ENCODE assay signal across 8 mouse cellular contexts in genomic region chr1:36068076-36068475, GRCm38 (mm10). TPM values are rescaled to one million over a fixed set of nuclear protein-coding genes. Genes with fewer than 3 reads are reported as not detected.
DNase-seq lines count a peak whose midpoint lies in the region; ATAC-seq and TF ChIP-seq lines count a peak whose summit lies in the region.

Hs6st1 (plus strand) TSS chr1:36068400.

- H3K4me3 ChIP-seq in ES-Bruce4 (ENCODE audit: low read depth, low read length), result peak within 1 kb of the TSS; percentile 90
- peak within 1 kb of the TSS; percentile 82 for H3K4me3 ChIP-seq in forebrain, embryonic 15.5 days
- peak within 1 kb of the TSS; percentile 61 for H3K4me3 ChIP-seq in lung, adult 2 months (replicated peaks; ENCODE audit: extremely low read depth, low read depth, low read length)

- no peak; the same call in 1 of the 2 replicates for TF ChIP-seq EP300 in ES-Bruce4 (IDR thresholded peaks at IDR 0.05; ENCODE audit: insufficient read depth, low read depth, low read length)

- ATAC-seq in forebrain, embryonic 15.5 days (replicated peaks), result peak; percentile 93
- ATAC-seq in neutrophil, adult 5-6 weeks (ENCODE audit: extremely low read depth, insufficient number of reproducible peaks, low FRiP score, poor library complexity, severe bottlenecking), result peak; percentile 55

- H3K27me3 ChIP-seq in ES-Bruce4 (ENCODE audit: control insufficient read depth, insufficient read depth, low read length, poor library complexity, severe bottlenecking), result no peaks in the 10 kb centered on the region
- no peaks in the 10 kb centered on the region for H3K27me3 ChIP-seq in forebrain, embryonic 15.5 days

- H3K9ac ChIP-seq in ES-Bruce4 (ENCODE audit: low read depth, poor library complexity, severe bottlenecking), result peak within 1 kb of the TSS; percentile 83
- H3K9ac ChIP-seq in forebrain, embryonic 15.5 days (replicated peaks), result peak within 1 kb of the TSS; percentile 71

- DNase-seq in cerebellum, adult 11 months, result peak; percentile 94
- peak; percentile 88 for DNase-seq in heart, postnatal 25 days (ENCODE audit: low spot score)
- DNase-seq in layer of hippocampus, adult 18-20 months (ENCODE audit: low spot score in 2 of 2), result peak; percentile 89 to 96
- peak; percentile 89 for DNase-seq in lung, adult 2 months
- peak; percentile 85 to 87 for DNase-seq in thymus, adult 18-20 months

- WGBS in forebrain, embryonic 15.5 days, result 0% methylated on average over 37 of the region's 55 CpGs
- 1% methylated on average over 53 of the region's 55 CpGs for WGBS in lung, adult 2 months

- no peak for TF ChIP-seq POLR2A in ES-Bruce4 (IDR thresholded peaks at IDR 0.05; ENCODE audit: insufficient read depth, low read length)
- peak; percentile 46; the same call in 1 of the 2 replicates for TF ChIP-seq POLR2A in lung, adult 2 months (IDR thresholded peaks at IDR 0.05; ENCODE audit: borderline replicate concordance, extremely low read depth, low read depth, low read length)

- intact Hi-C loops in heart, postnatal 25 days (cut with DNase I), result loop anchor here (2.0 to 10.0 kb wide), 3 partner anchors 67 to 343 kb away; no protein-coding TSS in a partner anchor

- no peaks in the 10 kb centered on the region for H3K9me3 ChIP-seq in ES-Bruce4 (replicated peaks; ENCODE audit: control insufficient read depth, insufficient read depth, low read length, poor library complexity, severe bottlenecking)
- H3K9me3 ChIP-seq in forebrain, embryonic 15.5 days, result no peaks in the 10 kb centered on the region

- H3K4me2 ChIP-seq in forebrain, embryonic 15.5 days (replicated peaks), result peak within 1 kb of the TSS; percentile 82

- H3K36me3 ChIP-seq in ES-Bruce4 (ENCODE audit: control insufficient read depth, insufficient read depth, low read length, poor library complexity, severe bottlenecking), result peaks cover 27% of the 10 kb centered on the region
- no peaks in the 10 kb centered on the region for H3K36me3 ChIP-seq in forebrain, embryonic 15.5 days

- no peak within 1 kb of the TSS for H3K27ac ChIP-seq in ES-Bruce4 (ENCODE audit: insufficient read depth, low read length)
- H3K27ac ChIP-seq in forebrain, embryonic 15.5 days (replicated peaks), result peak within 1 kb of the TSS; percentile 83

- H3K4me1 ChIP-seq in ES-Bruce4 (ENCODE audit: control insufficient read depth, insufficient read depth, low read length), result no peaks in the 10 kb centered on the region
- peaks cover 59% of the 10 kb centered on the region for H3K4me1 ChIP-seq in forebrain, embryonic 15.5 days
- H3K4me1 ChIP-seq in lung, adult 2 months (ENCODE audit: control insufficient read depth, insufficient read depth, low read length), result peaks cover 24% of the 10 kb centered on the region

- no peak for TF ChIP-seq CTCF in ES-Bruce4 (IDR thresholded peaks at IDR 0.05; ENCODE audit: low read depth, low read length)
- no peak for TF ChIP-seq CTCF in lung, adult 2 months (IDR thresholded peaks at IDR 0.05; ENCODE audit: insufficient read depth, low read length)

RNA-seq across cellular contexts. Expression of gene Hs6st1, which starts in this region (rescaled TPM):
- 75.6 and 79.2 TPM in 2 replicates for polyA plus RNA-seq in ES-Bruce4 (2011; ENCODE audit: insufficient read depth, insufficient read length, low read depth, missing spikeins)
- polyA plus RNA-seq in forebrain, embryonic 15.5 days (2015; fragmentation: Nextera tagmentation; extraction: Ambion mirVana), result 9.7 and 16.5 TPM in 2 replicates
- 10 to 100 TPM; 23.0 to 23.1 TPM for total RNA-seq in heart, postnatal 25 days (2021)
- total RNA-seq in layer of hippocampus, adult 18-20 months (2021), result 10 to 100 TPM; 38.6 to 39.5 TPM
- 33.8 and 35.0 TPM in 2 replicates for polyA plus RNA-seq in lung, adult 2 months (2012; rRNA removed)
- 12.7 and 14.1 TPM in 2 replicates for total RNA-seq in neutrophil, adult 5-6 weeks (2017)
